Mouse (Mus musculus) stomach, postnatal 0 days (tissue): ENCODE measurements around the gene Fcrlb. TPM values are rescaled to one million over a fixed set of nuclear protein-coding genes. Genes with fewer than 3 reads are reported as not detected.
A peak's percentile ranks its signal among the peaks of the same experiment; 100 is the strongest.

Experiments
- ATAC-seq: fragments of 200-750 bp; cut with Nextera tagmentation; 2 replicates; pipeline ENCODE4 v1.8.0; 2017; ENCODE audit not compliant: low FRiP score, low TSS enrichment
- DNase-seq: peaks from one replicate; pipeline ENCODE4 v3.0.0-alpha.2; 2016; ENCODE audit warnings: low spot score
- H3K27ac ChIP-seq: fragments of 300-500 bp; sonication (generic); replicated peaks from 2 replicates; pipeline ENCODE4 v1.5.1; 2014; ENCODE audit warnings: mild to moderate bottlenecking, control low read depth
- H3K27me3 ChIP-seq: fragments of 300-500 bp; sonication (generic); 2 replicates; pipeline ENCODE4 v1.6.1; 2014; ENCODE audit warnings: low read length; ENCODE audit not compliant: control insufficient read depth, insufficient read depth
- H3K36me3 ChIP-seq: fragments of 300-500 bp; sonication (generic); 2 replicates; pipeline ENCODE4 v1.6.1; 2014; ENCODE audit warnings: low read length, mixed read lengths; ENCODE audit not compliant: control insufficient read depth, insufficient read depth
- H3K4me1 ChIP-seq: fragments of 300-500 bp; sonication (generic); replicated peaks from 2 replicates; pipeline ENCODE4 v1.6.1; 2014; ENCODE audit warnings: antibody characterized with exemption; ENCODE audit not compliant: control insufficient read depth, insufficient read depth
- H3K4me2 ChIP-seq: fragments of 300-500 bp; sonication (generic); replicated peaks from 2 replicates; pipeline ENCODE4 v1.6.1; 2014; ENCODE audit warnings: low read depth, mild to moderate bottlenecking, control low read depth, moderate library complexity
- H3K4me3 ChIP-seq: fragments of 300-500 bp; sonication (generic); 2 replicates; pipeline ENCODE4 v1.5.1; 2014; ENCODE audit warnings: low read depth, low read length, control low read depth
- H3K9ac ChIP-seq: fragments of 300-500 bp; sonication (generic); 2 replicates; pipeline ENCODE4 v1.6.1; 2014; ENCODE audit warnings: mild to moderate bottlenecking, low read length, control low read depth, mixed read lengths
- H3K9me3 ChIP-seq: fragments of 300-500 bp; sonication (generic); 2 replicates; pipeline ENCODE4 v1.6.1; 2016; ENCODE audit warnings: low read length; ENCODE audit not compliant: control insufficient read depth
- CTCF ChIP-seq: IDR thresholded peaks from 2 replicates; pipeline ENCODE4 v1.5.1; 2016; ENCODE audit warnings: antibody characterized with exemption, low read depth, mild to moderate bottlenecking, moderate library complexity
- EP300 ChIP-seq: optimal IDR thresholded peaks from 2 replicates; pipeline ENCODE3; 2016; ENCODE audit warnings: antibody characterized with exemption
- WGBS: fragments of 180-500 bp; shearing (Covaris S2); extraction: QIAGEN DNeasy Blood & Tissue Kit; methylation state at CpG from one replicate; pipeline ENCODE4 v1.1.7; 2014; 5-methylcytosine and 5-hydroxymethylcytosine counted together
- polyA plus RNA-seq: library from polyadenylated mRNA; unstranded; fragments of >200 nt; fragmentation: Nextera tagmentation; extraction: Ambion mirVana; gene quantifications from 2 replicates; pipeline ENCODE4 v1.2.1, GENCODE M21; 2015

Fcrlb gene
- polyA plus RNA-seq, 1 experiment from 2014 or later = 0.12 TPM

- no peaks in the 10 kb centered on the region for H3K27me3 ChIP-seq
- H3K9me3 ChIP-seq = no peaks in the 10 kb centered on the region
- no peak overlapping the region for H3K9ac ChIP-seq
- no peak overlapping the region for H3K27ac ChIP-seq
- DNase-seq = no peak
- ATAC-seq = no peak
- TF ChIP-seq EP300 = no peak
- TF ChIP-seq CTCF = no peak
- H3K4me3 ChIP-seq = no peak overlapping the region
- 42% methylated on average over 16 of the region's 16 CpGs for WGBS
- H3K4me2 ChIP-seq = no peak overlapping the region
- H3K4me1 ChIP-seq = no peaks in the 10 kb centered on the region
- no peaks in the 10 kb centered on the region for H3K36me3 ChIP-seq
Measured at GRCm38 (mm10) chr1:170898413-170899075, 14.2 kb downstream of the Fcrlb start.

- DNase-seq = no peak
- Histone ChIP-seq H3K9ac (no peak overlapping the region), H3K4me2 (no peak overlapping the region), H3K27ac (no peak overlapping the region), H3K27me3 (no peaks in the 10 kb centered on the region), H3K36me3 (no peaks in the 10 kb centered on the region), H3K9me3 (no peaks in the 10 kb centered on the region), H3K4me3 (no peak overlapping the region), H3K4me1 (no peaks in the 10 kb centered on the region)
- TF ChIP-seq EP300 = no peak
- TF ChIP-seq CTCF = no peak
- WGBS = 81% methylated on average over 5 of the region's 5 CpGs
- ATAC-seq = no peak
Measured at GRCm38 (mm10) chr1:170896651-170897281, 16.0 kb downstream of the Fcrlb start.

- ATAC-seq = no peak
- H3K4me2 ChIP-seq = no peak overlapping the region
Measured at GRCm38 (mm10) chr1:170894603-170895602, 17.8 kb downstream of the Fcrlb start.

DNA sequence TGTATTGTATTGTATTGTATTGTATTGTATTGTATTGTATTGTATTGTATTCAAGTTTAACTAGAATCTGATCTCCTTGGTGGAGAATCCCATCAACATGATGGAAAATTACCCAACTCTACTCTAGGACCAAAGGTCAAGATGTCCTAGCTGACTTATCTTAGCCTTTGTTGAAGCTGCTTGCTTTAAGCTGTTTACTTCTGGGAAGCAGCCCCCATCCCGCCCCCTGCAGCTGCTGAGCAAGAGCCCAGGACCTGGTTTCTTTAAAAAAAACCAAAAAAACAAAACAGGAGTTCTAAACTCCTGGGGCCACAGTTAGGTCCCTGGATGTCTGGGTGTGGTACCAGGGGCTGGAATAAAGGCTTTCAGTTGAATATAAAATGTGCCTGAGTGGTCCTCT lies 20.5 kb downstream of the Fcrlb start:
- no peaks in the 10 kb centered on the region for H3K4me1 ChIP-seq
- H3K27ac ChIP-seq = no peak overlapping the region
- H3K36me3 ChIP-seq = no peaks in the 10 kb centered on the region
- ATAC-seq (no peak), DNase-seq (no peak)
- WGBS = 69% methylated on average over 1 of the region's 1 CpGs
- no peak overlapping the region for H3K9ac ChIP-seq
- no peaks in the 10 kb centered on the region for H3K9me3 ChIP-seq
- no peak for TF ChIP-seq EP300
- no peak for TF ChIP-seq CTCF
- H3K4me2 ChIP-seq = no peak overlapping the region
- no peaks in the 10 kb centered on the region for H3K27me3 ChIP-seq
- no peak overlapping the region for H3K4me3 ChIP-seq

More at GRCm38 (mm10) chr1:170894603-170895602, 17.8 kb downstream of the Fcrlb start:
- Histone ChIP-seq H3K9ac (no peak overlapping the region), H3K27me3 (no peaks in the 10 kb centered on the region), H3K4me3 (no peak overlapping the region), H3K27ac (no peak overlapping the region), H3K36me3 (no peaks in the 10 kb centered on the region), H3K4me1 (no peaks in the 10 kb centered on the region), H3K9me3 (no peaks in the 10 kb centered on the region)
- peak; percentile 79 for TF ChIP-seq CTCF
- TF ChIP-seq EP300 = no peak
- no peak for DNase-seq
- WGBS = 62% methylated on average over 9 of the region's 9 CpGs

GRCm38 (mm10) chr1:170891646-170892045 lies 21.1 kb downstream of the Fcrlb start:
- no peak for DNase-seq
- TF ChIP-seq CTCF = no peak
- no peak for TF ChIP-seq EP300
- WGBS = 58% methylated on average over 2 of the region's 2 CpGs

More at GRCm38 (mm10) chr1:170891646-170892045, 21.1 kb downstream of the Fcrlb start:
- Histone ChIP-seq H3K27ac (no peak overlapping the region), H3K4me2 (no peak overlapping the region), H3K9me3 (no peaks in the 10 kb centered on the region), H3K9ac (no peak overlapping the region), H3K4me1 (no peaks in the 10 kb centered on the region), H3K27me3 (no peaks in the 10 kb centered on the region), H3K4me3 (no peak overlapping the region), H3K36me3 (no peaks in the 10 kb centered on the region)
- ATAC-seq = no peak
